Mouse (Mus musculus) urinary bladder, adult 18-20 months (tissue): Measurements from ENCODE around the gene Mical3.
"Not testable (repeated sequence)": the region's sequence is repeated elsewhere in the genome, so short reads cannot be mapped to it uniquely, and the experiment has no call there.

Experiments used
- DNase-seq, 2 experiments: peaks; one replicate each; pipeline ENCODE4 v3.0.0; 2022; ENCODE audit warnings: low spot score in 2 of 2, mixed read lengths in 2 of 2

Gene Mical3

GRCm38 (mm10) chr6:120932597-120932996, 198.2 kb downstream of the Mical3 start:
- DNase-seq, result no peak

DNA sequence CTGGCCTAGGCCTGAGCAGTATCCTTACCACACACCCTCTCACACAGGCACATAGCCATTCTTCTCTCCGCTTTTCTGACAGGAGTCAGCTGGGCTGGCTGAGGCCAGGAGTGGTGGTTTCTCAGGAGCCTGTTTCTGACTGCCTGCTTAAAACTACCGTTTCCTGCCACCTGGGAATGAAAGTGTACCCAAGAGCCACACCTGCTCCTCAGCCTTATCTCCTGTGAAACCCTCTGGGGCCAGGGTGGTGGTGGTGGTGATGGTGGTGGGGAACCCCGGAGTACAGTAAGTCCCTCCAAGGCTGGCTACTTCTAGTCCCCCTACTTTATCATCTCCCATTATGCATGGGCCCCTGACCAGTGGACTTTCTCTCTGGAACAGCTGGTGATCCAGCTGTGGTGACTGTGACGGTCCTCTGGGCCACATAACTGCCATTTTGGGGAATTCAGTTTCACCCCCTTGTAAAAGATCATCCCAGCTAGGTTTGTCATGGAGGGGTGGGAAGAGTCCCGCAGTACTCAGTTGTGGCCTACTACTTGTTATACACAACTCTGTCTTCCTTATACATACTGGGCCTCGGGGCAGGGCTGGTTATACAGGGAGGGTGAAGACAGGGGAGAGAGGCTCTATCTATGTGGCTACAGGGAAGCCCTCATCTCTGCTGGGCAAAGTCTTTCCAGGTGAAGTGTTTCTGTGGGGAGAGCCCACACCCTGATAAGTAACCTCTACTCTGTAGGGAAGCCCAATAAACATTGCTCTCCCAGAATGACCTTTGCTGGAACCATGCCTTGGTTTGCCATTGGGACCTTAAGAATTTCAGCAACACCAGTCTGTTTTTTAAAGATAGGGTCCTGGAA, 200.1 kb downstream of the Mical3 start:
- no peak for DNase-seq

- no peak for DNase-seq
Observed at GRCm38 (mm10) chr6:120929421-120929820, 201.4 kb downstream of the Mical3 start.

- peak; percentile 13 to 19 for DNase-seq
Observed at GRCm38 (mm10) chr6:120927765-120928164, 203.0 kb downstream of the Mical3 start.

GRCm38 (mm10) chr6:120926880-120927279, 203.9 kb downstream of the Mical3 start:
- no peak for DNase-seq

DNA sequence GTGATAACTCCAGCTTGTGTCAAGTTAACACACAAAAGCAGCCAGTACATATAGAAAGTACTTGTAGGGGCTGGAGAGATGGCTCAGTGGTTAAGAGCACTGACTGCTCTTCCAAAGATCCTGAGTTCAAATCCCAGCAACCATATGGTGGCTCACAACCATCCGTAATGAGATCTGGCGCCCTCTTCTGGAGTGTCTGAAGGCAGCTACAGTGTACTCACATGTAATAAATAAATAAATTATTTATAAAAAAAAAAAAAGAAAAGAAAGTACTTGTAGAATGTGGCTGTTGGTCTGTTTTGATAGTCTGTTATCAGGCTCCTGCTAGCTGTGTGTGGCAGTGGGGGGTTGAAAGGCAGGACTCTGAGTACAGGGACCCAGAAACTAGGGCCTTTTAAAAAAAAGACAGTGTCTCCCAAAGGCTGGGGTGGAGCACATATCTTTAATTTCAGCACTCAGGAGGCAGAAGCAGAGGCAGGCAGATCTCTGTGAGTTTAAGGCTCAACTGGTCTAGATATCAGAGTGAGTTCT, 205.9 kb downstream of the Mical3 start:
- not testable (repeated sequence) for DNase-seq

DNA sequence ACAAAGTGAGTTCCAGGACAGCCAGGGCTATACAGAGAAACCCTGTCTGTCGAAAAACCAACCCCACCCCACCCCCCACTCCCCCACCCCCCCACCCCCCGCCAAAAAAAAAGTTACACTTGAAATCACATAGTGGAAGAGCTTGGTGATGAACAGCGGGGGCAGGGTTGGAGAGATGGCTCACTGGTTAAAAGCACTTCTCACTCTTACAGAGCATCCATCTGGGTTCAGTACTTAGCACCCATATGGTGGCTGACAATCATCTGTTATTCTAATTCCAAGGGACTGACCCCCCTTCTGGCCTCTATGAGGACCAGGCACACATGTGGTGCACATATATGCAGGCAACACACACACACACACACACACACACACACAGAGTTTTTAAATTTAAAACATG, 212.8 kb downstream of the Mical3 start:
- no peak for DNase-seq

DNA sequence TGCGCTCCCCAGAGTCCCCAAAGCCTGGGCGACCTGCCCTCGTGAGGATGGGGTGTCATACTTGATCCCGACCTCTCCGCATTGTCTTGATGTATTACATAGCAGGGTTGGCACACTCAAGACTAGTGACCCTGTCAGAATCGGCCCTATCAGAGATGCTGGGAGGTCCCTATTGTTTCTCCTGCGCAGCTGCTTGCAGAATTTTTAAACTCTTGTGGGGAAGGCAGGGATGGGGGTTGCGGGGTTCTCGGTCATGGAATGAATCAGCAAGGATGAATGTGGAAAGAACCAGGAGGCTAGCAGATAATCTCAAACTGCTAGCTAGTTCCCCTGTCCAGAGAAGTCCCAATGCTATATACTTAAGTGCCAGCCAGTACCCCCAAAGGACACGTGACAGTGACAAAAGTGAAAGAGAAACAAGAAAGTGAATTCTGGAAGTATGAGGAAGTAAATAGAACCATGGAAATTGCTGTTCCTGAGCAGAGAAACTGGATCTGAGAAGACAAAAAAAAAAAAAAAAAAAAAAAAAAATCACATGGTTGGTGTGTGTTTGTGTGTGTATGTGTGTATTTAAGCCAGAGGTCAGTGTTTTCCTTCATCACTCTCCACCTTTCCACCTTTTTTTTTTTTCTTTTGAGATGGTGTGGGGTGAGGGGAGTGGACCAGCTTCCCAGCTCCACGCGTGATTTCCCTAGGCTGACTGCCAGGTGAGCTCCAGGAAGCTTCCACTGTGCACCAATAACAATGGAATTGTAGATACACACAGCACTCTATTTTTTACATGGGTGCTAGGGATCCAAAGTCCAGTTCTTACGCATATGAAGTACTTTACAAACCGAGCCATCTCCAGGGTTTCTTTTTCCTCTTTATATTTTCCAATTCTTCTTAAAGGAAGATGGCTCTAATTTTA, 213.6 kb downstream of the Mical3 start:
- not testable (repeated sequence) for DNase-seq

DNA sequence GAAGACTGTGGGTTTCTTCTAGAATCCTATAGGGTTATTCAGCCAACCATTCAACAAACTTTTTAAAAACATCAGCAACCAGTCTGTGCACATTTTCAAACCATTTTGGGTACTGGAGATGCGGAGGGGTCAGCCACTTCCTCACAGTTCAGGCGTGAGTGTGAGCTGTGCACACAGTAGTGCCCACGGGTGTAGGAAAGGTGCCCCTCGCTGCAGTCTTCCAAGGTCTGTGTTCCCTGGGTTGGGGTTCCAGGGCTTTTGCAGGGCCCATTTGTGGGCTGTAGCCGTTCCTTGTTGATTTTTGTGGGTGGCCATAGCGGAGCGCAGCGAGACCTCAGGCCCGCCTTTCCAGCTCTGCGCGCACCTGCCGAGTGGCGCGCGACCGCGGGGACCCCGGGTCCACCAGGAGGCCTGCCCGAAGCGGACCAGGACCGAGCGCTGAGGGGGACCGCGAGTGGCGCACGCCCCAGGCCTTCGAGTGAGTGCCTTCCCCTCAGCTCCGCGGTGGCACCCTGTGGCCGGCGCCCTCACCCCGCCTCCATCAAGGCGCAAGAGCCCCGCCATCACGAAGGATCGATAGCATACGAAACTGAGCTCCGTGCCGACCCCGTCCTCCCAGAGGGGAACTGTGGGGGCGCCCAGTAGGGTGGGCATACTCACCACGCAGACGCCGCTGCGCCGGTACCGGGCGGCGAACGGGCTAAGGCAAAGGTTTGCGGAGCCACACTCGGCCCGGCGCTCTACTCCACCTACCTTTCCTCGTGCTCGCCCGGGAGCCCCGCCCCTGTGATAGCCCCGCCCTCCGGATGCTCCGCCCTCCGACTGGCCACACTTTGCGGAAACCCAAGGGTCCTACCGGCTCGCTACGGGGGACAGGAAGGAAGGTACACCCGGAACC, 214.5 kb downstream of the Mical3 start, which contains the start of gene Bid:
Gene Bid (minus strand): TSS at position 780 of the 898 bp plus-strand sequence.
- DNase-seq, result peak; percentile 89 to 98

DNA sequence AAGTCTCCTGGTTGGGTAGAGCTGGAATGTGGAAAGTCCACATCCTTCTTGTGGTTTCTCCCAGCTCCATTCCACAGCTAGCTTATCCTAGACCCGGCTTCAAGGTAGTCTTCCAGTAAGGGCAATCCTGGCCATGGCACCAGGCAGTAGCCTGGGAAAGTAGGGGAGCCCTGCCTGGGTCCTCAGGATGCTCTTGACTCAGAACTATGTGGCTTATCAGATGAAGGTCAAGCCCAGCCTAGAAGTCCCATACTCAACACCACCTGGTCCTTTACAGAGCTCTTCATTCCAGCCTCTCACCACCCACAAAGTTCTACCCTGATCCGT, 215.2 kb downstream of the Mical3 start:
- DNase-seq, result no peak

GRCm38 (mm10) chr6:120914911-120915648, 215.7 kb downstream of the Mical3 start:
- DNase-seq, result no peak

GRCm38 (mm10) chr6:120914533-120914910, 216.3 kb downstream of the Mical3 start:
- DNase-seq, result no peak

GRCm38 (mm10) chr6:120913783-120914182, 217.0 kb downstream of the Mical3 start:
- DNase-seq, result no peak

GRCm38 (mm10) chr6:120912931-120913330, 217.9 kb downstream of the Mical3 start:
- DNase-seq, result no peak

GRCm38 (mm10) chr6:120911213-120912007, 219.4 kb downstream of the Mical3 start:
- DNase-seq, result no peak

- no peak for DNase-seq
Observed at GRCm38 (mm10) chr6:120909501-120909900, 221.3 kb downstream of the Mical3 start.

DNA sequence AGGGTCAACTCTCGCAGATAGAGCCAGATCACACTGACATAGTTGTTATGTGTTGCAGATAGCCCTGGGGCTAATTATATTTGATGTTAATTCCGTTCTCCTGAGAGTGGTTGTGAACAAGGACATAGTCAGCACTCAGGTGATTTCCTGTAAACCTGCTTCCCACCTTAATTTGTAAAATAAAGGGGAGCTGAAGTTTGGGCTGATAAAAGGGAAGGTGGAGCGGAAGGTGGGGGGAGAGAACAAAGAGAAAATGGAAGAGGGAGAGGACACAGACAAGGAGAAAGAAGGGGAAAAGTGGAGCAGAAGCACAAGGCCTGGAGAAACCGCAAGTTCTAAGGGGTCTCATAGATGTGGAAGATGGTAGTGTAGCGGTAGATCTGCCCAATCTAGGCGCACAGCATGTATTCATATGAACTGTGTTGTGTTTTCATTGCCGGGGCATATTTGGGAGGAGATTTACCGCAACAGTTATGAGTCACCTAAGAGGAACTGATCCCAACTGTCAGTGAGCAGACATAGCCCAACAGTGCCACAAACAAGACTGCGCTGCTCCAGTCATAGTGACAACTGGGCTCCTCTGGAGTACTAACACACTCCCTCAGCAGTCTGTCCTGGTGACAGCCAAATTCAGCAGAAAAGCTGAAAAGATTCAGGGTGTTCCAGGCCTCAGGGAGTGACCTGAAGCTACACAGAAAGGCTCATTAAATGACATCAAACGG, 222.8 kb downstream of the Mical3 start:
- DNase-seq, result not testable (repeated sequence)

DNA sequence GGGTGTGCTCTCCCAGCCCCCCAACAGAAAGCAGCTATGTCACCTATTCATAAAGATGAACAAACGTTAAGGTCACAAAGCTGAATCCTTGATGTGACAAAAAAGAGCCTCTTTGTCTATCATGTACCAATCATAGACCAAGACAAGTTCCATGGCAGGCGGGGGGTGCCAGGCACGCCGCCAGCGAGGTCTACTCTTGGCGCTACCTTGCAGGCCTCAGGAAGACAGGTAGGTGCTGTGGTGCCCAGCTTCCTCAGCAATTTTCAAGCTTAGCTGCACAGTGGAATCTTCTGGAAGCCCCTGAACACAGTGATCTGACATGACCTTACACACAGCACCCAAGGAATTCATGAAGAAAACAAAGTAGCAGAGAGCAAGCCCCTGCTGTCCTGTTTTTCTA, 224.3 kb downstream of the Mical3 start:
- DNase-seq, result no peak

DNA sequence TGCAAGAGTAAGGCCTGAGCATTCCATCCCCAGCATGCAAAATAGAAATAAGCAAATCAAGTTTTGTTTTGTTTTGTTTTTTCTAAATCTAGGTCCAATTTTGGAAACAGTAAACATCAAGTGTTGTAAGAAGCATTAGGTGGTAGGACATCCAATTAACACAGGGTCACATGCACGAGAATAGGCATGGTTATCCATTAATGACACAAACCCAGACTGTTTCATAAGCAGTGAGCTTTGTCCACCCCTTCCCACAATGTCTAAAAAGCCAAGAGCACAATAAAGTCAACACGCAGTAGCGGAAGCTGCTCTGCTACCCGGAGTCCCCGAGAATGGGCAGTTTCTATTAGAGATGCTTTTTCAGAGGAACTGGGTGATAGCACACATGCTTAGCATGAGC, 225.7 kb downstream of the Mical3 start:
- DNase-seq, result no peak
